Mouse (Mus musculus) neutrophil, adult 5-6 weeks (primary cell): ENCODE data around the gene Prr15. TPM values are rescaled to one million over a fixed set of nuclear protein-coding genes. Genes with fewer than 3 reads are reported as not detected.

Experiments used
- ATAC-seq: fragments of 151-379, 151-347 bp; 2 replicates; pipeline ENCODE4 v1.8.0; 2017; ENCODE audit warnings: mild to moderate bottlenecking, moderate TSS enrichment; ENCODE audit not compliant: insufficient number of reproducible peaks, poor library complexity, low FRiP score, severe bottlenecking; ENCODE audit errors: extremely low read depth
- total RNA-seq: library from RNA; stranded (forward); fragments of 200-1000 nt; gene quantifications from 2 replicates; pipeline ENCODE4 v1.2.3, GENCODE M21; 2017

The Prr15 gene
- total RNA-seq, 1 experiment from 2014 or later = 0.35 TPM

DNA sequence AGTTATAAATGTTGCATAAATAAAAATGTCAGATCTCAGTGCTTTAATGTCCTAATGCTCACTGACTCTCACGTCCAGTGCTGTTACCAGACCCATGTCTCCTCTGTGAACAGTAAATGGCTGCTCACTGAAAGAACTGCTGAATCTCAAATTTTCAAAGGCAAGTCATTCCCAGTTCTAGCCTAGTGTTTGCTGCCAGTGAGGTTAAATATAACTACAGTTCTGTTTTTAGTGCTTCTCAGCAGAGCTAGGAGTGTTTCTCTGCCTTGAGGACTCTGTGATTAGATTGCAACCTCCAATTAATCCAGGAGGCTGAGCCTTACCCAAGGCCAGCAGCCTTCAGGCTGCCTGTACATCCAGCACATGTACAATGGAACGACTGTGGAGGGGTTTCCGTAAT lies 46.2 kb downstream of the Prr15 start:
- ATAC-seq = no peak

DNA sequence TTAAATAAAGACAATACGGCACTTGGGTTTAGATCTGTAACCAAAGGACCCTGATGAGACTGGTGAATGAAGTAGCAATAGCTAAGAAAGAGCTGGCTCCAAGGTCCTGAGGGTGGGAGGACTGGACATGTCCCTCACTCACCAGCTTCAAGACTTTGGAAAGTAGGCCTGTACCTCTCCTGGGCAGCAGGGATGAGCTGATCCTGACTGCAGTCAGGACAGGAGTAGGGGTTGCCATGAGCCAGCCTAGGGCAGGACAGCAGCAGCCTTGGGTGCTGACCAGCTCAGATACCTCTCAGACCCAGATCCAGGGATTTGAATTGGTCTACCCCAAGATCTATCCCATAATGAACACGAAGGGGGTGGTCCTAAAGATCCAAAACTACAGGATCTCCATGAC lies 53.7 kb downstream of the Prr15 start:
- ATAC-seq = no peak

Other genes starting within 250 kb of the Prr15 start
- not detected in 2 replicates for gene Wipf3, start 103.8 kb downstream of the Prr15 start, total RNA-seq
- not detected in 2 replicates for gene Scrn1, start 240.7 kb downstream of the Prr15 start, total RNA-seq